In genomic region chr19:45795406-45795944, GRCm38 (mm10) we compare ENCODE assay signal across 10 mouse cellular contexts. TPM values are rescaled to one million over a fixed set of nuclear protein-coding genes. Genes with fewer than 3 reads are reported as not detected.
DNase-seq lines count a peak whose midpoint lies in the region; ATAC-seq lines count a peak whose summit lies in the region.
"Had no signal": no experiment of that assay in that cellular context is flagged by ENCODE, and none has a peak within 500 bp of the region (broad histone marks: within the 10 kb centered on the region; RNA-seq: fewer than 3 reads in every experiment).

No protein-coding gene starts in this region.

- H3K27me3 ChIP-seq in kidney, embryonic 16.5 days (ENCODE audit: insufficient read depth, low read length) = no peaks in the 10 kb centered on the region
- no peaks in the 10 kb centered on the region for H3K27me3 ChIP-seq in embryonic facial prominence, embryonic 14.5 days (replicated peaks; ENCODE audit: control insufficient read depth, insufficient read depth, low read length)
- no peaks in the 10 kb centered on the region for H3K27me3 ChIP-seq in intestine, embryonic 16.5 days (replicated peaks; ENCODE audit: control insufficient read depth, insufficient read depth, low read length)
- no peaks in the 10 kb centered on the region for H3K27me3 ChIP-seq in midbrain, embryonic 13.5 days
- H3K27me3 ChIP-seq: Patski had no signal

- H3K4me1 ChIP-seq in kidney, embryonic 16.5 days (ENCODE audit: insufficient read depth, low read length) = peaks cover 16% of the 10 kb centered on the region
- H3K4me1 ChIP-seq in embryonic facial prominence, embryonic 14.5 days (ENCODE audit: control insufficient read depth, insufficient read depth, low read length) = 0 out of 2 replicates have a peak, but pooled peaks cover 5% of the 10 kb centered on the region
- H3K4me1 ChIP-seq in intestine, embryonic 16.5 days (ENCODE audit: control insufficient read depth, insufficient read depth, low read length) = peaks cover 5% of the 10 kb centered on the region; the same call in 1 of the 2 replicates
- peaks cover 10% of the 10 kb centered on the region for H3K4me1 ChIP-seq in midbrain, embryonic 13.5 days (replicated peaks)

- 32% methylated on average over 15 of the region's 15 CpGs for WGBS in kidney, embryonic 16.5 days
- WGBS in embryonic facial prominence, embryonic 14.5 days = 23% methylated on average over 15 of the region's 15 CpGs
- 25% methylated on average over 15 of the region's 15 CpGs for WGBS in intestine, embryonic 16.5 days
- WGBS in midbrain, embryonic 13.5 days = 33% methylated on average over 15 of the region's 15 CpGs

- H3K4me2 ChIP-seq in kidney, embryonic 16.5 days (replicated peaks; ENCODE audit: low read depth, low read length) = peak overlapping the region; percentile 57
- peak overlapping the region; percentile 51 for H3K4me2 ChIP-seq in embryonic facial prominence, embryonic 14.5 days (ENCODE audit: low read depth, low read length)
- peak overlapping the region; percentile 46 for H3K4me2 ChIP-seq in intestine, embryonic 16.5 days (ENCODE audit: low read depth, low read length)
- H3K4me2 ChIP-seq in midbrain, embryonic 13.5 days (replicated peaks) = peak overlapping the region; percentile 41; the same call in 1 of the 2 replicates

- no peak for ATAC-seq in kidney, embryonic 16.5 days (ENCODE audit: low FRiP score, low TSS enrichment)
- ATAC-seq in embryonic facial prominence, embryonic 14.5 days (ENCODE audit: low read depth) = no peak
- no peak for ATAC-seq in intestine, embryonic 16.5 days
- ATAC-seq in midbrain, embryonic 13.5 days = no peak
- ATAC-seq: Patski had no signal

- peak overlapping the region; percentile 23; the same call in 1 of the 2 replicates for H3K4me3 ChIP-seq in kidney, embryonic 16.5 days (ENCODE audit: low read length)
- H3K4me3 ChIP-seq in embryonic facial prominence, embryonic 14.5 days (ENCODE audit: low read depth, low read length) = peak overlapping the region; percentile 21
- peak overlapping the region; percentile 22; the same call in 1 of the 2 replicates for H3K4me3 ChIP-seq in intestine, embryonic 16.5 days (ENCODE audit: low read length)
- no peak overlapping the region for H3K4me3 ChIP-seq in midbrain, embryonic 13.5 days (replicated peaks)

- no peak overlapping the region for H3K9ac ChIP-seq in kidney, embryonic 16.5 days (replicated peaks; ENCODE audit: low read length)
- no peak overlapping the region for H3K9ac ChIP-seq in embryonic facial prominence, embryonic 14.5 days (ENCODE audit: low read depth, low read length)
- no peak overlapping the region for H3K9ac ChIP-seq in intestine, embryonic 16.5 days (ENCODE audit: low read depth, low read length)
- H3K9ac ChIP-seq in midbrain, embryonic 13.5 days (replicated peaks) = no peak overlapping the region

- H3K36me3 ChIP-seq in kidney, embryonic 16.5 days (ENCODE audit: insufficient read depth, low read length) = no peaks in the 10 kb centered on the region
- no peaks in the 10 kb centered on the region for H3K36me3 ChIP-seq in embryonic facial prominence, embryonic 14.5 days (ENCODE audit: control insufficient read depth, insufficient read depth, low read length)
- H3K36me3 ChIP-seq in intestine, embryonic 16.5 days (ENCODE audit: control insufficient read depth, insufficient read depth, low read length) = no peaks in the 10 kb centered on the region
- no peaks in the 10 kb centered on the region for H3K36me3 ChIP-seq in midbrain, embryonic 13.5 days

- DNase-seq in kidney, postnatal 36 days = no peak
- no peak for DNase-seq in embryonic facial prominence, embryonic 14.5 days (ENCODE audit: low spot score)
- no peak for DNase-seq in frontal cortex, postnatal 10 days (ENCODE audit: low spot score in 2 of 2)
- DNase-seq in cerebellum, adult 11 months = no peak
- no peak for DNase-seq in left cerebral cortex, adult 18-20 months (ENCODE audit: low spot score in 2 of 2)

- H3K27ac ChIP-seq in kidney, embryonic 16.5 days (ENCODE audit: low read length) = no peak overlapping the region
- no peak overlapping the region for H3K27ac ChIP-seq in embryonic facial prominence, embryonic 14.5 days (replicated peaks; ENCODE audit: low read depth, low read length)
- H3K27ac ChIP-seq in intestine, embryonic 16.5 days (ENCODE audit: low read length) = no peak overlapping the region
- H3K27ac ChIP-seq in midbrain, embryonic 13.5 days = no peak overlapping the region

- H3K9me3 ChIP-seq in kidney, embryonic 16.5 days (ENCODE audit: low read length) = no peaks in the 10 kb centered on the region
- no peaks in the 10 kb centered on the region for H3K9me3 ChIP-seq in embryonic facial prominence, embryonic 14.5 days (ENCODE audit: control insufficient read depth, low read length)
- H3K9me3 ChIP-seq in intestine, embryonic 16.5 days (ENCODE audit: control insufficient read depth, low read length) = no peaks in the 10 kb centered on the region
- H3K9me3 ChIP-seq in midbrain, embryonic 13.5 days = no peaks in the 10 kb centered on the region

RNA-seq across cellular contexts. Expression of gene Mgea5, which starts 11.8 kb away (rescaled TPM):
- polyA plus RNA-seq in kidney, embryonic 16.5 days (2015; fragmentation: Nextera tagmentation; extraction: Ambion mirVana) = 42.9 and 52.3 TPM in 2 replicates
- 52.3 and 56.5 TPM in 2 replicates for polyA plus RNA-seq in embryonic facial prominence, embryonic 14.5 days (2014; fragmentation: Nextera tagmentation; extraction: Ambion mirVana)
- polyA plus RNA-seq in intestine, embryonic 16.5 days (2015; fragmentation: Nextera tagmentation; extraction: Ambion mirVana) = 24.5 and 25.0 TPM in 2 replicates
- 96.2 and 102 TPM in 2 replicates for polyA plus RNA-seq in midbrain, embryonic 13.5 days (2015; fragmentation: Nextera tagmentation; extraction: Ambion mirVana)
- 100 to 1,000 TPM; 158 to 165 TPM for total RNA-seq in left cerebral cortex, adult 18-20 months (2021)

RNA-seq across cellular contexts. Expression of gene Kcnip2, which starts 20.4 kb away (rescaled TPM):
- polyA plus RNA-seq in kidney, embryonic 16.5 days (2015; fragmentation: Nextera tagmentation; extraction: Ambion mirVana) = 2.0 and 2.3 TPM in 2 replicates
- polyA plus RNA-seq in embryonic facial prominence, embryonic 14.5 days (2014; fragmentation: Nextera tagmentation; extraction: Ambion mirVana) = 1.4 and 1.5 TPM in 2 replicates
- 1.8 and 2.0 TPM in 2 replicates for polyA plus RNA-seq in intestine, embryonic 16.5 days (2015; fragmentation: Nextera tagmentation; extraction: Ambion mirVana)
- 2.8 and 3.0 TPM in 2 replicates for polyA plus RNA-seq in midbrain, embryonic 13.5 days (2015; fragmentation: Nextera tagmentation; extraction: Ambion mirVana)
- total RNA-seq in left cerebral cortex, adult 18-20 months (2021) = 100 to 1,000 TPM; 148 to 164 TPM

RNA-seq across cellular contexts. Expression of gene Npm3, which starts 46.1 kb away (rescaled TPM):
- polyA plus RNA-seq in kidney, embryonic 16.5 days (2015; fragmentation: Nextera tagmentation; extraction: Ambion mirVana) = 16.3 and 18.1 TPM in 2 replicates
- polyA plus RNA-seq in embryonic facial prominence, embryonic 14.5 days (2014; fragmentation: Nextera tagmentation; extraction: Ambion mirVana) = 18.9 and 19.8 TPM in 2 replicates
- polyA plus RNA-seq in intestine, embryonic 16.5 days (2015; fragmentation: Nextera tagmentation; extraction: Ambion mirVana) = 13.1 and 13.5 TPM in 2 replicates
- 6.2 and 7.8 TPM in 2 replicates for polyA plus RNA-seq in midbrain, embryonic 13.5 days (2015; fragmentation: Nextera tagmentation; extraction: Ambion mirVana)
- 1 to 10 TPM; 6.1 to 7.4 TPM for total RNA-seq in left cerebral cortex, adult 18-20 months (2021)

RNA-seq across cellular contexts. Expression of gene Fgf8, which starts 52.8 kb away (rescaled TPM):
- 13.0 and 15.5 TPM in 2 replicates for polyA plus RNA-seq in kidney, embryonic 16.5 days (2015; fragmentation: Nextera tagmentation; extraction: Ambion mirVana)
- 0.25 TPM in 1 of 2 replicates, not detected in the other for polyA plus RNA-seq in embryonic facial prominence, embryonic 14.5 days (2014; fragmentation: Nextera tagmentation; extraction: Ambion mirVana)
- polyA plus RNA-seq in intestine, embryonic 16.5 days (2015; fragmentation: Nextera tagmentation; extraction: Ambion mirVana) = 0.16 and 0.28 TPM in 2 replicates
- polyA plus RNA-seq in midbrain, embryonic 13.5 days (2015; fragmentation: Nextera tagmentation; extraction: Ambion mirVana) = 2.1 and 2.8 TPM in 2 replicates
- total RNA-seq in left cerebral cortex, adult 18-20 months (2021) = not detected
- total RNA-seq: gastrocnemius, adult 8-10 months had no signal
